Mouse (Mus musculus) forebrain, postnatal 0 days (tissue): ENCODE measurements around the gene Il1r1. TPM values are rescaled to one million over a fixed set of nuclear protein-coding genes. Genes with fewer than 3 reads are reported as not detected.
A peak's percentile ranks its signal among the peaks of the same experiment; 100 is the strongest.

ENCODE experiments used
- ATAC-seq: fragments of 200-750 bp; cut with Nextera tagmentation; 2 replicates; pipeline ENCODE4 v1.8.0; 2017; ENCODE audit warnings: mild to moderate bottlenecking, moderate library complexity
- DNase-seq: peaks from one replicate; pipeline ENCODE4 v3.0.0-alpha.2; 2015
- H3K27ac ChIP-seq: fragments of 300-500 bp; sonication (generic); 2 replicates; pipeline ENCODE4 v1.5.1; 2014; ENCODE audit warnings: low read depth, mild to moderate bottlenecking, antibody characterized with exemption, low read length, moderate library complexity, mixed read lengths
- H3K27me3 ChIP-seq: fragments of 300-500 bp; sonication (generic); 2 replicates; pipeline ENCODE4 v1.6.1; 2014; ENCODE audit warnings: mild to moderate bottlenecking, low read length, mixed read lengths; ENCODE audit not compliant: insufficient read depth
- H3K36me3 ChIP-seq: fragments of 300-500 bp; sonication (generic); 2 replicates; pipeline ENCODE4 v1.6.1; 2014; ENCODE audit warnings: mild to moderate bottlenecking, moderate library complexity; ENCODE audit not compliant: insufficient read depth
- H3K4me1 ChIP-seq: fragments of 300-500 bp; sonication (generic); 2 replicates; pipeline ENCODE4 v1.6.1; 2014; ENCODE audit warnings: antibody characterized with exemption; ENCODE audit not compliant: insufficient read depth
- H3K4me2 ChIP-seq: fragments of 300-500 bp; sonication (generic); 2 replicates; pipeline ENCODE4 v1.6.1; 2014; ENCODE audit warnings: low read depth, mild to moderate bottlenecking, moderate library complexity
- H3K4me3 ChIP-seq: fragments of 300-500 bp; sonication (generic); 2 replicates; pipeline ENCODE4 v1.5.1; 2014; ENCODE audit warnings: low read depth, low read length, mixed read lengths
- H3K9ac ChIP-seq: fragments of 300-500 bp; sonication (generic); 2 replicates; pipeline ENCODE4 v1.6.1; 2014; ENCODE audit warnings: mild to moderate bottlenecking
- H3K9me3 ChIP-seq: fragments of 300-500 bp; sonication (generic); 2 replicates; pipeline ENCODE4 v1.6.1; 2016; ENCODE audit warnings: low read length
- CTCF ChIP-seq: sonication (generic); IDR thresholded peaks from 2 replicates; pipeline ENCODE4 v1.5.1; 2016; ENCODE audit warnings: antibody characterized with exemption, control low read depth, low read depth
- WGBS: fragments of 180-500 bp; shearing (Covaris S2); extraction: QIAGEN DNeasy Blood & Tissue Kit; methylation state at CpG from one replicate; pipeline ENCODE4 v1.1.7; 2014; 5-methylcytosine and 5-hydroxymethylcytosine counted together
- polyA plus RNA-seq: library from polyadenylated mRNA; unstranded; fragments of >200 nt; fragmentation: Nextera tagmentation; extraction: Ambion mirVana; gene quantifications from 2 replicates; pipeline ENCODE4 v1.2.1, GENCODE M21; 2015
- total RNA-seq: library from RNA; depleted of rRNA; stranded (reverse); fragments of >200 nt; gene quantifications from 2 replicates; pipeline ENCODE4 v1.2.3, GENCODE M21; 2014

The Il1r1 gene
- total and polyA plus RNA-seq, 2 experiments from 2014 or later = 0.84 to 0.90 TPM

DNA sequence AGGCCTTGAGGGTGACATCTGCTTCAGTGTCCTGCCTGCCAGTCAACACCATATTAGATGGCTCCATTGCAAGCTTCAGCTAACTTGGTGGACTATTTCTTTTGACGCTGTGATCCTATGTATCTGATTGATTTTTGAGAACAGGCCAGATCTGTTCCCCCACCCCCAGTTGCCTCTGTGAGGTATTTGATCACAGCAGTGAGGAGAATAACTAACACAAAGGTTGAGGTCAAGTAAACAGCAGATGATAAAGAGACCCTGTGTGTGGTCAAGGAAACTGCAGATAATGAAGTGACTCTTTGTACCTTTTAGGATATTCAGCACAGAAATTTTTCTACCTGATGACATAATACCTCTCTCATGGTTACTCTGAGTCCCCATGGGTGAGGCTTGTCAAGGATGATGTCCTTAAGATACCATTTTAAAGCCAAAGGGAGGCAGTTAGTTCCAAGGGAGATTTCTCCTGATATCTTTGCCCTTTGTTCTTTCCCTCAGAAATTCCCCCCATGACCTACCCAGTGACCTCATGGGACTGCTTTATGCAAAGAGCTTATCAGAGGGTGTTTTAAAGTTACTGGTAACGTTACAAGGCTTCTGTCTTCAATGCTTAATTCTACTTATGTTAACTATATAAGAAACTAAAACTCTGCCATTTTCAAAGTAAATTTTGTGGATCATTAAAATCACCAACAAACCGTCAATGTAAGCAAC is 29.6 kb downstream of the Il1r1 start:
- Histone ChIP-seq H3K27ac (no peak overlapping the region), H3K9me3 (no peaks in the 10 kb centered on the region), H3K9ac (no peak overlapping the region), H3K27me3 (no peaks in the 10 kb centered on the region), H3K4me3 (no peak overlapping the region), H3K36me3 (no peaks in the 10 kb centered on the region), H3K4me2 (no peak overlapping the region), H3K4me1 (no peaks in the 10 kb centered on the region)
- WGBS = 75% methylated on average over 3 of the region's 3 CpGs
- ATAC-seq (no peak), DNase-seq (no peak)
- TF ChIP-seq CTCF = no peak

GRCm38 (mm10) chr1:40262441-40263121 is 37.7 kb downstream of the Il1r1 start:
- no peaks in the 10 kb centered on the region for H3K27me3 ChIP-seq
- DNase-seq = no peak
- no peak for ATAC-seq
- H3K9me3 ChIP-seq = no peaks in the 10 kb centered on the region
- 74% methylated on average over 9 of the region's 9 CpGs for WGBS
- no peak overlapping the region for H3K9ac ChIP-seq
- H3K4me2 ChIP-seq = no peak overlapping the region
- H3K36me3 ChIP-seq = no peaks in the 10 kb centered on the region
- H3K4me1 ChIP-seq = peaks cover 9% of the 10 kb centered on the region; the same call in 1 of the 2 replicates
- no peak for TF ChIP-seq CTCF
- H3K4me3 ChIP-seq = no peak overlapping the region
- H3K27ac ChIP-seq = no peak overlapping the region

GRCm38 (mm10) chr1:40263122-40263498 is 38.2 kb downstream of the Il1r1 start:
- DNase-seq (no peak), ATAC-seq (no peak)
- no peaks in the 10 kb centered on the region for H3K36me3 ChIP-seq
- H3K9ac ChIP-seq = no peak overlapping the region
- H3K27me3 ChIP-seq = no peaks in the 10 kb centered on the region
- H3K4me3 ChIP-seq = no peak overlapping the region
- no peaks in the 10 kb centered on the region for H3K9me3 ChIP-seq
- peaks cover 9% of the 10 kb centered on the region; the same call in 1 of the 2 replicates for H3K4me1 ChIP-seq
- no peak overlapping the region for H3K27ac ChIP-seq
- no peak overlapping the region for H3K4me2 ChIP-seq
- TF ChIP-seq CTCF = no peak
- 83% methylated on average over 7 of the region's 7 CpGs for WGBS

DNA sequence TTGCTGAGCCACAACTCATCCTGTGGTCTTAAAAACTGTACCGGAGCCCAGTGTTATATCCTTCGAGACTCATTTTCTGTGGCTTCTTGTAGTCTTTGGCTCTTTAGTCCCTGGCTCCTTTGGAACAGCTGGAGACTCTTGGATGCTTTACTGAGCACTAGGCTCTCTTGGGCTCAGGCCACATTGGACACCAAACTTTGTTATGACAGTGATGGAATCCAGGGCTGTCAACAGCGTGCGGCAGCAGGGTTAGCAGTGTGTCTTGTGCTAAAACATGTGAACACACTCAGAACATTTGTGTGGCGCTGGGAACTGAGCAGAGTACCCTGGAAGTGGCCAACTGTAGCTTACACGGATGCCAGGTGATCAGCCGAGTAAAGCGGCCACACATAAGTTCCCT is 38.8 kb downstream of the Il1r1 start:
- H3K4me1 ChIP-seq = peaks cover 9% of the 10 kb centered on the region; the same call in 1 of the 2 replicates
- H3K4me2 ChIP-seq = no peak overlapping the region
- no peak overlapping the region for H3K9ac ChIP-seq
- H3K36me3 ChIP-seq = no peaks in the 10 kb centered on the region
- no peak for TF ChIP-seq CTCF
- ATAC-seq = no peak
- no peaks in the 10 kb centered on the region for H3K9me3 ChIP-seq
- no peak overlapping the region for H3K4me3 ChIP-seq
- no peak for DNase-seq
- no peak overlapping the region for H3K27ac ChIP-seq
- no peaks in the 10 kb centered on the region for H3K27me3 ChIP-seq
- 90% methylated on average over 8 of the region's 8 CpGs for WGBS

GRCm38 (mm10) chr1:40265301-40265835 is 40.5 kb downstream of the Il1r1 start:
- WGBS = 87% methylated on average over 6 of the region's 6 CpGs
- DNase-seq (no peak), ATAC-seq (no peak)
- H3K4me3 ChIP-seq = no peak overlapping the region
- no peaks in the 10 kb centered on the region for H3K9me3 ChIP-seq
- no peak overlapping the region for H3K4me2 ChIP-seq
- no peak for TF ChIP-seq CTCF
- H3K9ac ChIP-seq = no peak overlapping the region
- peaks cover 9% of the 10 kb centered on the region; the same call in 1 of the 2 replicates for H3K4me1 ChIP-seq
- no peaks in the 10 kb centered on the region for H3K27me3 ChIP-seq
- H3K36me3 ChIP-seq = no peaks in the 10 kb centered on the region
- H3K27ac ChIP-seq = no peak overlapping the region

DNA sequence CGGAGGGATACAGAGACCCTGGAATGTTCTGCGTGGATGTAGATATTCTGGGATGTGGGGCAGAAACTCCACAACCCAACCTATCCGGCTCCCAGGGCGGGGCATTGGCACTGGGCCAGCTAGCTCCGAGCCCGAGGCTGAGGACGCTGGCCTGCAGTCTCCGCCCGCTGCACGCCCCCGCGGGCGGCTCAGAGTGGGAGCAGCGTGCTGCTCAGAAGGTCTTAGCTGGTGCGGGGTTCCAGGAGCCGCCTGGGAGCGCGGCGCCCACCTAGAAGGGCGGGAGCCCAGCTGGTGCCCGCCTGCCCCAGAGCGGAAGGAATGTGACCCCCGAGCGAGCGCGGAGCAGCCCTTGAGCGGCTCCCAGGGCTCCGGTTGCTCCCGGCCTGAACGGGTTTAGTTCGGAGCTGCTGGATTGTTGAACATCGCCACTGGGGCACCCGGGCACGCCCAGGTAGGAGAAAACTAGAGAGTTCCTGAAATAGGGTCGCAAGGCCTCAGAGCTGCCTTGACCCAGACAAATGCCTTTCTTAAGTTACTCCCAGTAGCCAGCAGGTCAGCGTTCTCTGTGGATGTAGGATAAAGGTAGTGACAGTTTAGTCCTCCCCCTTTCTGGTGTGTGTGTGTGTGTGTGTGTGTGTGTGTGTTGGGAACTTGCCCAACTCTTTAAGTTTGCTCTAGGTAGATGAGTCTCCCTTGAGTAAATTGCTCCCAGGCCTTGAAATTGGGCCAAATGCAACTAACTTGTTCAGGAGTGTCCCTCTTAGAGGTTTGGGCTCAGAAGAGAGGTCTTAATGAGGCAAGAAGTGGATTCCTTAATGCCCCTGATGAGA is 41.8 kb downstream of the Il1r1 start:
- H3K27me3 ChIP-seq = no peaks in the 10 kb centered on the region
- peak overlapping the region; percentile 85 for H3K4me2 ChIP-seq
- peak; percentile 79 for ATAC-seq
- peak overlapping the region; percentile 39 for H3K4me3 ChIP-seq
- no peak overlapping the region for H3K27ac ChIP-seq
- H3K9ac ChIP-seq = peak overlapping the region; percentile 58
- peak; percentile 63 for DNase-seq
- no peaks in the 10 kb centered on the region for H3K9me3 ChIP-seq
- TF ChIP-seq CTCF = no peak
- 3% methylated on average over 36 of the region's 36 CpGs for WGBS
- H3K36me3 ChIP-seq = no peaks in the 10 kb centered on the region
- peaks cover 9% of the 10 kb centered on the region; the same call in 1 of the 2 replicates for H3K4me1 ChIP-seq
